Mouse (Mus musculus): ENCODE measurements around the gene Gm17387.
A peak's percentile ranks its signal among the peaks of the same experiment; 100 is the strongest.

The Gm17387 gene

DNA sequence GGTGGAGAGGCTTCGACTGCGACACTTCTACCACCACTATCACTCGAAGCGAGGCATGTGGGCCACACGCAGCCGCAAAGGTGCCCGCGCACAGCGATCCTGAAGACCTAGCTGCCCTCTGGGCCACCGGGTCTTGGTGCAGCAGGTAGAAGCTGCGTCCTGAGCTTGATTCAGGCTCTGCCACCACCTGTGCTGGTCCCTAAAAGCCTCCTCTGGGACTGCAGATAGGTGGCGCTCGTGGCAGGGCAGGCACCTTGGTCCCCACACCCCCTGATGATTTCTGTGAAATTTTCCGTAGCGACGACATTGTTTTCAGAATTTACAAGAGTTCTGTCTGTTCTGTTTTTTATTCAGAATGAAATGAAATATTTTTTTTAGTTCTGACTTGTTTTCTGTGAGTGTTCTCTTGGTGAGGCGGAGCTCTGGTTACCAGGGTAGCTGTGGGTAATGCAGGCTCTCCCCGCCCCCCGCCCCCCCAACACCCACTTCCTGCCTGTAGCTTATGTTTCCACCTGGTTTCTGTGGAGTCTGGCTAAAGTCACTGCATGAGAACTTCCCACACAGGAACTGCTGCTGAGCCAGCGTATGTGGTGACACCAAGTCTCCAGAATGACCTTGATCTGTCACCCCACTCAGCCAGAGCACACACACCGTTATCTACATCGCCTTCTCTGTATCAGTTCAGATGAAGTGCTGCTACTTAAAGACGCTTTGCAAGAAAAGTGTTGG is 43.2 kb downstream of the Gm17387 start:
- DNase-seq (ENCODE audit: low read depth in 2 of 2, low spot score in 2 of 2): peak; percentile 68 to 76

DNA sequence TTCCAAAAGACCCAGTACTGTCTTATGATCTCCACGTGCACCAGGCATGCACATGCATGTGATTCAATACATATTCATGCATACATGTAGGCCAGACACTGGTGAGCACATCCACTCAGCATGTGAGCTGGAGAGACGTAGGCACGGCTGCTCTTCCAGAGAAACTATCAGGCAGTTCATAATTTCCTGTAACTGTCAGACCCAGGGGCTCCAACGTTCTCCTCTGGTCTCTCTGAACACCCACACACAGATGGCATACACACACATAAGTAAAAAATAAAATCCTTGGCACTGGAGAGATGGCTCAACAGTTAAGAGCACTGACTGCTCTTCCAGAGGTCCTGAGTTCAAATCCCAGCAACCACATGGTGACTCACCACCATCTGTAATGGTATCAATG is 44.9 kb downstream of the Gm17387 start:
- DNase-seq (ENCODE audit: low read depth in 2 of 2, low spot score in 2 of 2): no peak

DNA sequence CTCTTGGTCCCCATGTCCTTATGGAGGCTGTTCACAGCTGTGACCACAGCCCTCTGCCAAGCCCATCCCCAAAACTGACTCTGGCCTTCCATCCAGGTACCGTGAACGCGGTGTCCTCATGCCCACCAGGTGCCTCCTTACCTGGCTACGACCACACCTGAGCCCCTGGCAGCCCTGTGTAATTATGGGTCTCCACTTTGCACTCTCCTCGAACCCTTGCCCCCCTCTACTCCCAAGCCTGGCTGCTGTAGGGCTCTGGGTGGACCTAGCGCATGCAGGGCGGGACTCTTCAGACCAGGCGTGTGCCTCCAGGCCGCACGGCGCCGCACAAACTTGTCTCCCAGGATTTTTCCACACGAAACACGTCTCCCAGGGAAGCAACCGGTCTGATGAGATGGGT is 48.9 kb downstream of the Gm17387 start, which contains the start of gene Pkp3:
Gene Pkp3, plus strand, starts transcription at position 378 of the 400 bp plus-strand sequence.
- DNase-seq (ENCODE audit: low read depth in 2 of 2, low spot score in 2 of 2): no peak

DNA sequence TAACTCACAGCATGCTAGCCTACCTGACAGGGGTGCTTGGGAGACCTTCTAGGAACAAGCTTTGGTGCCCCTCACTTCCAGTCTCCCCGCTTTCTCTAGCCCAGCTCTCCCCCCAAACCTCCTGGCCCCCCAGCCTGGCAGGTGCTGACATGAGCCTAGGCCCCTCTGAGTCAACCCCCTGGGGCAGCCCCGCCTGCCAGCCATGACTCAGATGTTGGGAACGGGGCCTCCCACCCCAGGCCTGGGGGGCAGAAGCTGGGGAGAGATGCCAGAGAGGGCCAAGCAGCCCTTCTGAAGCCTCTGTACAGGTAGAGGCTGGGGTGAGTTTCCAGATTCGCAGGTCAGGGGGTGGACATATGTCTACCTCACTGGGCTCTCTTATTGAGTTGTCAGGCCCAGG is 49.9 kb downstream of the Gm17387 start:
- DNase-seq (ENCODE audit: low read depth in 2 of 2, low spot score in 2 of 2): no peak
